Mouse (Mus musculus) layer of hippocampus, adult 18-20 months (tissue): ENCODE measurements around the gene Kcnd2. TPM values are rescaled to one million over a fixed set of nuclear protein-coding genes. Genes with fewer than 3 reads are reported as not detected.
"Not testable (repeated sequence)": the region's sequence is repeated elsewhere in the genome, so short reads cannot be mapped to it uniquely, and the experiment has no call there.

Source experiments
- DNase-seq, 2 experiments: peaks; one replicate each; pipeline ENCODE4 v3.0.0; 2022; ENCODE audit warnings: low spot score in 2 of 2
- long read RNA-seq: library from polyadenylated mRNA; stranded (forward); transcript quantifications from one replicate; pipeline ENCODE4 v2.0.0, GENCODE M21; 2021
- total RNA-seq, 2 experiments: library from RNA; stranded (reverse); gene quantifications; 2 replicates each; pipeline ENCODE4 v1.2.3; 2021

Gene Kcnd2
- total RNA-seq = 100 to 1,000 TPM in 1 of 2 experiments, 10 to 100 TPM in 1; 91.6 to 106 TPM
- long read RNA-seq, partial matches to known transcripts = 10 of 11 reads
- long read RNA-seq, other reads (novel, unspliced or antisense) = 1 of 11 reads

GRCm38 (mm10) chr6:21215491-21216191, at the start of gene Kcnd2:
Gene Kcnd2, plus strand, starts transcription at chr6:21215503.
- no peak for DNase-seq

- DNase-seq = no peak
Measured at GRCm38 (mm10) chr6:21166611-21167010, 48.7 kb upstream of the Kcnd2 start.

- DNase-seq = no peak
Measured at GRCm38 (mm10) chr6:21195341-21195740, 20.0 kb upstream of the Kcnd2 start.

GRCm38 (mm10) chr6:21213865-21214672, 1.2 kb upstream of the Kcnd2 start:
- DNase-seq = peak; percentile 76 to 94

- peak; percentile 67 to 84 for DNase-seq
Measured at GRCm38 (mm10) chr6:21214673-21215490, 421 bp upstream of the Kcnd2 start.

GRCm38 (mm10) chr6:21216206-21217020, 1.1 kb downstream of the Kcnd2 start:
- peak in 1 of 2 experiments; percentile 1 for DNase-seq

GRCm38 (mm10) chr6:21217156-21217555, 1.9 kb downstream of the Kcnd2 start:
- DNase-seq = peak in 1 of 2 experiments; percentile 11

GRCm38 (mm10) chr6:21226124-21226523, 10.8 kb downstream of the Kcnd2 start:
- DNase-seq = no peak

- DNase-seq = no peak
Measured at GRCm38 (mm10) chr6:21259031-21259430, 43.7 kb downstream of the Kcnd2 start.

GRCm38 (mm10) chr6:21267897-21268296, 52.6 kb downstream of the Kcnd2 start:
- DNase-seq = no peak

- peak in 1 of 2 experiments; percentile 16 for DNase-seq
Measured at GRCm38 (mm10) chr6:21277343-21277933, 62.1 kb downstream of the Kcnd2 start.

- DNase-seq = no peak
Measured at GRCm38 (mm10) chr6:21304943-21305342, 89.6 kb downstream of the Kcnd2 start.

- DNase-seq = no peak
Measured at GRCm38 (mm10) chr6:21310159-21310558, 94.9 kb downstream of the Kcnd2 start.

- DNase-seq = no peak
Measured at GRCm38 (mm10) chr6:21321407-21321806, 106.1 kb downstream of the Kcnd2 start.

- peak in 1 of 2 experiments; percentile 52 for DNase-seq
Measured at GRCm38 (mm10) chr6:21322211-21322610, 106.9 kb downstream of the Kcnd2 start.

- no peak for DNase-seq
Measured at GRCm38 (mm10) chr6:21325251-21325650, 109.9 kb downstream of the Kcnd2 start.

- DNase-seq = no peak
Measured at GRCm38 (mm10) chr6:21327081-21327737, 111.9 kb downstream of the Kcnd2 start.

- DNase-seq = not testable (repeated sequence)
Measured at GRCm38 (mm10) chr6:21385298-21385697, 170.0 kb downstream of the Kcnd2 start.

- DNase-seq = no peak
Measured at GRCm38 (mm10) chr6:21391776-21392175, 176.5 kb downstream of the Kcnd2 start.
